Mouse (Mus musculus) lung, postnatal 4 days (tissue): ENCODE data around the gene Fut2.
A peak's percentile ranks its signal among the peaks of the same experiment; 100 is the strongest.

ENCODE experiments used
- DNase-seq, 2 experiments: peaks; one replicate each; pipeline ENCODE4 v3.0.0; 2021

Fut2 gene

DNA sequence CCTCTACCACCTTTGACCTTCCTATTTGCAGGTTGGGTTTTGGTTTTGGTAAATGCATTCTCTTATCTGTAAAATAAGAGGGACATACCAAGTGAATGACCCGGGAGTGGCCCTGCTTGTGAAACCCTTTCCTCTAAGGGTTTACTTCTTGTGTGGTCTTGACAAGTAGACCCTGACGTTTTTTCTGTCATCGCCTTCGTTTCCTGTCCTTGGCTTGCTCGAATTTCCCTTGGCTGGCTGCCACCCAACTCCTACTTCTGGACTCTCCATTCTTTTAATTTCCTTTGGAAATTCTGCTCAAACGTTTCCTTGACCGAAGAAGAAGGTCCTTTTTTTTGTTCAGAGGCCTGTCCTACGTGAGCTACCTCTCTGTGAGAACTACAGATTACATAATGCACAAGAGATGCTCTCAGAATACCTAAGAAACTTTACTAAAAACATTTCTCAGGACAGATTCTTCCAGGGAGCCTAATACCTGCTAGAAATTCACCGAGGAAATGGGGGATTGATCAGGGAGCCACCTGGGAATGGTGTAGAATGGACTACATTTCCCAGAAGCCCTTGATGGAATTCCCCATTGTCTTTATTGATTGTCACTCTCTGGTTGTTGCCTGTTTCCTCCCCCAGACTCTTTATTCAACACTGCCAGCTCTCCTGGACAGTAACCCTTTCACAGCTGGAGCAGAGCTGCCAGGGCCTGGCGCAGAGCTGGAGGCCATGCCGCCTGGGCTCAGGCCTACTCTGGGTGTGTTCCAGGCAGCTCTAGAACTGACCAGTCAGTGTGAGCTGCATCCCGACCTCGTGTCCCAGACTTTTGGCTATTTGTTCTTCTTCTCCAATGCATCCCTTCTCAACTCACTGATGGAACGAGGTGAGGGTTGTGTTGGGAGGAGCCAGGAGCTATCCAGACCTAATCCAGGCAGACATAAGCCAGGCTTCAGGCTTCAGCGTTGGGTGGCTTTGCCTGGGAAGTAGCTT is 30.2 kb downstream of the Fut2 start:
- DNase-seq, result peak; percentile 77 to 78

GRCm38 (mm10) chr7:45634946-45635681 is 31.1 kb downstream of the Fut2 start:
- peak in 1 of 2 experiments; percentile 64 for DNase-seq

GRCm38 (mm10) chr7:45632499-45632898 is 33.7 kb downstream of the Fut2 start:
- peak; percentile 68 to 72 for DNase-seq

- DNase-seq, result peak; percentile 27 to 37
Observed at GRCm38 (mm10) chr7:45630064-45630907, 35.9 kb downstream of the Fut2 start.

- peak; percentile 94 for DNase-seq
Observed at GRCm38 (mm10) chr7:45628364-45629294, 37.6 kb downstream of the Fut2 start.

GRCm38 (mm10) chr7:45627261-45627660 is 38.9 kb downstream of the Fut2 start, which contains the start of gene Rasip1:
Gene Rasip1, plus strand, starts transcription at chr7:45627488.
- peak; percentile 74 to 86 for DNase-seq

GRCm38 (mm10) chr7:45626571-45627076 is 39.6 kb downstream of the Fut2 start:
- peak; percentile 48 to 56 for DNase-seq

- peak in 1 of 2 experiments; percentile 18 for DNase-seq
Observed at GRCm38 (mm10) chr7:45625481-45625880, 40.7 kb downstream of the Fut2 start.

DNA sequence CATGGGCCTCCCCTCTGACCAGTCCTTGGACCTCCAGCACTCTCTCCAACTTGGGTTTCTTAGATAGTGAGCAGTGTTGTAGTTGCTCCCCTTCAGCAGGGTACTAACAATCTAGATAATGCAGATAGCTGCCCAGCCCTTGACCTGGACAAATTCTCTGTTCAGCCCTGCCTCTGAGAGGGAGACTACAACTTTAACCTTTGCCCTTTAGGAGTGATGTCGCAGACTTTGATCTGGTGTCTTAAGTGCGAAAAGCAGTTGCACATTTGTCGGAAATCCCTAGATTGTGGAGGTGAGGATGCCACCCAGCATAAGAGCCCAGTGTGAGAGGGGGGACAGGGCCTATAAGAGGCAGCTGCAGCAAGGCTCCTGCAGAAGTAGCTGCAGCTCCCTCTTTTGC is 41.5 kb downstream of the Fut2 start:
- no peak for DNase-seq

DNA sequence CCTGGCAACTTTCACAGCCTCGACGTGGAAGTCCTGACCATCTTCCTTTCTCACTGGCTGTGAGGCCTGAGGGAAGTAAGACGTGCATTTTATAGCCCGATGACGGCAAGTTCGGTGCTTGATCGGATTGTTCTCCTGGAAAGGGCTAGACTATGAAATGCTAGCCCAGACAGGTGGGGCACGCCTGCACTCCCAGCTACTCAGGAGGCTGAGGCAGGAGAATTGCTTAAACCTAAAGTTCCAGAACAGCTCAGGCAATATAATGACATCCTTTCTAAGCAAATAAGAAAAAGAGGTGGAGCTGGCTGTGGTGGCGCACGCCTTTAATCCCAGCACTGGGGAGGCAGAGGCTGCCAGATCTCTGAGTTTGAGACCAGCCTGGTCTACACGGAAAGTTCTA is 42.7 kb downstream of the Fut2 start:
- no peak for DNase-seq

- DNase-seq, result peak; percentile 64 to 71
Observed at GRCm38 (mm10) chr7:45621443-45621842, 44.8 kb downstream of the Fut2 start, which contains the start of gene Izumo1. Gene Izumo1, plus strand, starts transcription at chr7:45621811.

GRCm38 (mm10) chr7:45619592-45619991 is 46.6 kb downstream of the Fut2 start:
- no peak for DNase-seq

- DNase-seq, result no peak
Observed at GRCm38 (mm10) chr7:45618316-45618715, 47.9 kb downstream of the Fut2 start.

DNA sequence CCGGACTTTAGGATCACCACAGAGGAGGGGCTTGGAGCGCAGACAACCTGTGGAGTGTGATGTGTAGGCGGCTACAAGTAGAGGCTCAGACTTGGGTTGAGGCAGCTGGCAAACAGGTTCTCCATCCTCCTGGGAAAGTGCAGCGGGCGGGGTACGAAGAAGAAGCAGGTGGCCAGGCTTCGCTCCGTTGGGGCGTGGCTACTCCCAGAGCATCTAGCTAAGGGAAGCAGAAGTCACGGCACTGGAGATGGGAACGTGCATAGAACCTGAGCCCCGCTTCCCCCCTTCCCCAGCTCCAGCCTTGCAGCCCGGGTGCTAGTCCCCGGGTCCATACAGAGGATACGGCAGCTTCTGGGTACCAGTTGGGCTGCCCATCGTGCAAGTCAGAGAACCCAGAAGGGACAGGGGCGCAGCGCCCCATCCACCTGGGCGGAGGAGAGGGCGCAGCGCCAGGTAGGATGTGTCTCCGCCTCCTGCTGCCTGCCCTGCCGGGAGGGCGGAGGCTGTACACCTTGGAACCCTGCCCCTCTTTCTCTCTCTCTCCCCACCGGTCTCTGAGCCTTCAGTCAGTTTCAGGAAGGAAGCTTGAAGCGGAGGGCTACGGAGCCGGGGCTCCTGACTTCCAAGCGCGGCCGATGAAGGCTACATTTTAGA is 49.0 kb downstream of the Fut2 start, which contains the start of gene Fut1:
TSS of gene Fut1 (plus strand) at position 248 of the 654 bp plus-strand sequence.
- DNase-seq, result peak; percentile 16 to 40

- peak in 1 of 2 experiments; percentile 55 for DNase-seq
Observed at GRCm38 (mm10) chr7:45616277-45616676, 49.9 kb downstream of the Fut2 start.

- no peak for DNase-seq
Observed at GRCm38 (mm10) chr7:45609511-45609910, 56.7 kb downstream of the Fut2 start.

- no peak for DNase-seq
Observed at GRCm38 (mm10) chr7:45605704-45606289, 60.4 kb downstream of the Fut2 start.

GRCm38 (mm10) chr7:45598960-45599879 is 67.0 kb downstream of the Fut2 start:
- no peak for DNase-seq
